Mouse (Mus musculus) large intestine, adult 2 months (tissue): Measurements from ENCODE around the gene Ttc9b. TPM values are rescaled to one million over a fixed set of nuclear protein-coding genes. Genes with fewer than 3 reads are reported as not detected.
"Not testable (repeated sequence)": the region's sequence is repeated elsewhere in the genome, so short reads cannot be mapped to it uniquely, and the experiment has no call there.

Experiments used
- DNase-seq: peaks from one replicate; pipeline ENCODE4 v3.0.0-alpha.2; 2012; ENCODE audit warnings: low read depth, low spot score
- WGBS: fragments of 180-500 bp; shearing (Covaris S2); methylation state at CpG from one replicate; pipeline ENCODE4 v1.1.7; 2018; 5-methylcytosine and 5-hydroxymethylcytosine counted together
- polyA plus RNA-seq: library from polyadenylated mRNA; depleted of rRNA; stranded (reverse); fragments of >200 nt; gene quantifications from 2 replicates; pipeline ENCODE4 v1.2.3, GENCODE M21; 2012; rRNA removed

The Ttc9b gene
- 0.12 and 0.38 TPM in 2 replicates for polyA plus RNA-seq

GRCm38 (mm10) chr7:27653681-27654437 lies at the start of gene Ttc9b:
Ttc9b (plus strand) TSS chr7:27653915.
- DNase-seq = no peak
- WGBS = 5% methylated on average over 60 of the region's 62 CpGs

- no peak for DNase-seq
- 68% methylated on average over 5 of the region's 5 CpGs for WGBS
Measured at GRCm38 (mm10) chr7:27604661-27605348, 48.9 kb upstream of the Ttc9b start.

GRCm38 (mm10) chr7:27605499-27606285 lies 48.0 kb upstream of the Ttc9b start:
- no peak for DNase-seq
- WGBS = 72% methylated on average over 9 of the region's 9 CpGs

GRCm38 (mm10) chr7:27606481-27607254 lies 47.0 kb upstream of the Ttc9b start:
- no peak for DNase-seq
- 57% methylated on average over 10 of the region's 10 CpGs for WGBS

- 50% methylated on average over 5 of the region's 5 CpGs for WGBS
- DNase-seq = no peak
Measured at GRCm38 (mm10) chr7:27607580-27607979, 46.1 kb upstream of the Ttc9b start.

- WGBS = 50% methylated on average over 3 of the region's 3 CpGs
- DNase-seq = no peak
Measured at GRCm38 (mm10) chr7:27608130-27608529, 45.6 kb upstream of the Ttc9b start.

- WGBS = 92% methylated on average over 4 of the region's 4 CpGs
Measured at GRCm38 (mm10) chr7:27609285-27609684, 44.4 kb upstream of the Ttc9b start.

GRCm38 (mm10) chr7:27609688-27610087 lies 44.0 kb upstream of the Ttc9b start:
- no peak for DNase-seq
- 69% methylated on average over 2 of the region's 2 CpGs for WGBS

More at GRCm38 (mm10) chr7:27609285-27609684, 44.4 kb upstream of the Ttc9b start:
- DNase-seq = no peak

- no peak for DNase-seq
- WGBS = 44% methylated on average over 3 of the region's 3 CpGs
Measured at GRCm38 (mm10) chr7:27610370-27610769, 43.3 kb upstream of the Ttc9b start.

- 81% methylated on average over 5 of the region's 5 CpGs for WGBS
- DNase-seq = no peak
Measured at GRCm38 (mm10) chr7:27610871-27611270, 42.8 kb upstream of the Ttc9b start.

GRCm38 (mm10) chr7:27612940-27613339 lies 40.8 kb upstream of the Ttc9b start:
- WGBS = 66% methylated on average over 4 of the region's 4 CpGs
- no peak for DNase-seq

- DNase-seq = no peak
- WGBS = 73% methylated on average over 8 of the region's 8 CpGs
Measured at GRCm38 (mm10) chr7:27613751-27614499, 39.8 kb upstream of the Ttc9b start.

- WGBS = 65% methylated on average over 6 of the region's 6 CpGs
- no peak for DNase-seq
Measured at GRCm38 (mm10) chr7:27621028-27621427, 32.7 kb upstream of the Ttc9b start.

GRCm38 (mm10) chr7:27622234-27622633 lies 31.5 kb upstream of the Ttc9b start:
- DNase-seq = no peak
- WGBS = 81% methylated on average over 1 of the region's 1 CpGs

- DNase-seq = no peak
Measured at GRCm38 (mm10) chr7:27624967-27625366, 28.7 kb upstream of the Ttc9b start.

- 88% methylated on average over 7 of the region's 7 CpGs for WGBS
Measured at GRCm38 (mm10) chr7:27627707-27628106, 26.0 kb upstream of the Ttc9b start.

GRCm38 (mm10) chr7:27628190-27628589 lies 25.5 kb upstream of the Ttc9b start:
- 94% methylated on average over 6 of the region's 6 CpGs for WGBS
- no peak for DNase-seq

More at GRCm38 (mm10) chr7:27627707-27628106, 26.0 kb upstream of the Ttc9b start:
- no peak for DNase-seq

- WGBS = 92% methylated on average over 7 of the region's 7 CpGs
- not testable (repeated sequence) for DNase-seq
Measured at GRCm38 (mm10) chr7:27628816-27629215, 24.9 kb upstream of the Ttc9b start.

GRCm38 (mm10) chr7:27631439-27631838 lies 22.3 kb upstream of the Ttc9b start:
- WGBS = 95% methylated on average over 4 of the region's 4 CpGs
- no peak for DNase-seq
